Mouse (Mus musculus) layer of hippocampus, adult 8-10 months (tissue): ENCODE measurements around the gene Slc46a1. TPM values are rescaled to one million over a fixed set of nuclear protein-coding genes. Genes with fewer than 3 reads are reported as not detected.

Source experiments
- DNase-seq, 2 experiments: peaks; one replicate each; pipeline ENCODE4 v3.0.0; 2022; ENCODE audit warnings: low spot score in 2 of 2
- total RNA-seq, 4 experiments: library from RNA; stranded (reverse); gene quantifications; 2 replicates each; pipeline ENCODE4 v1.2.4; 2022

The Slc46a1 gene
- total RNA-seq, 4 experiments from 2014 or later: 8.1 to 16.1 (median 11.1) TPM

DNA sequence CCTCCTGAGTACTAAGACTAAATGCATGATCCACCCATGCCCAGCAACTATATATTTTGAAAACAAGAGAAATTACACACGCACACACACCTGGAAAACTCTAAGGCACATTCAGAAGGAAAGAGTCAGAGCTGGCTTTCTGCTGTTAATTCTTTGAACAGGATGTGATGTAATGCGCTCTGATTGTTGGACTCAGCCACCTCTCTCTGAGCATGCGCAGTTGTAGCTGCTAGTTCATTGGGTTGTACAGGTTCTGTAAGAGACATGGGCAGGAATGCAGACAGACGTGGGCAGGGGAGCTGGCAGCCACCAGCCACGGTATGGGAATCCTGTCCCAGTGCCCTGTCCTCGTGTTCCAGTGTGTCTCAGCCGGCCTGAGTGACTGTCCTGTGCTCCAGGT lies 11.2 kb upstream of the Slc46a1 start:
- no peak for DNase-seq

DNA sequence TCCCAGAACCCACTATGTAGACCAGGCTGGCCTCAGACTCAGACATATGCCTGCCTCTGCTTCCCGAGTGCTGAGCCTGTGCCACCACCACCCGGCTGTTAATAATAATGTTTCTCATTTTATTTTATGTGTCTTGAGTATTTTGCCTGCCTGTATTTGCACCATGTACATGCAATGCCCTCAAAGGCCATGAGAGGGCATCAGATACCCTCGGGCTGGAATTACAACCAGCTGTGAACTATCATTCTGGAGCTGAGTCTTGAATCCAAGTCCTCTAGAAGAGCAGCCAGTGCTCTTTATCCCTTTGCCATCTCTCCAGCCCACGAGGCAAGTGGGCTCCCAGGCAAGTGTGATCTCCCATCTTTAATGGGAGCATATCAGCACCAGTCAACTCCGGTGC lies 10.2 kb upstream of the Slc46a1 start:
- peak in 1 of 2 experiments; percentile 29 for DNase-seq

- no peak for DNase-seq
These were observed 6.8 kb upstream of the Slc46a1 start for GRCm38 (mm10) chr11:78458740-78459139.

GRCm38 (mm10) chr11:78461894-78462293 lies 3.6 kb upstream of the Slc46a1 start:
- no peak for DNase-seq

DNA sequence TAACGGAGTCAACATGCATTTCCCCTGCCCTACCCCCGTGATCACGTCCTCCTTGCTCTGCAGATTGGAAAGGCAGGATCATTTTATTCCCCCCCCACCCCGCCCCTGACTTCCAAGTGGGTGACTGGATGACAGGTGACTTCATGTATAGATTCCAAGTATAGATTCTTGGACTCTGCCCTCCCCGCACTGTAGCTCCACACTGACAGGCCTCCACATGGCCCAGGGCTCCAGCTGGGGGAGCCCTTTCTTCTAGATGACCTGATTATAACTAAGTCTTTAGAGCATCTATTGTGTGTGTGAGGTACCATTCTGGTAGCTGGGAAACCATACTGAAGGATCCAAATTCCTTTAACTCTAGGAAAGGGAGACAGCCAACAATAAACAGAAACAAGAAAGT lies 2.8 kb upstream of the Slc46a1 start:
- DNase-seq: no peak

DNA sequence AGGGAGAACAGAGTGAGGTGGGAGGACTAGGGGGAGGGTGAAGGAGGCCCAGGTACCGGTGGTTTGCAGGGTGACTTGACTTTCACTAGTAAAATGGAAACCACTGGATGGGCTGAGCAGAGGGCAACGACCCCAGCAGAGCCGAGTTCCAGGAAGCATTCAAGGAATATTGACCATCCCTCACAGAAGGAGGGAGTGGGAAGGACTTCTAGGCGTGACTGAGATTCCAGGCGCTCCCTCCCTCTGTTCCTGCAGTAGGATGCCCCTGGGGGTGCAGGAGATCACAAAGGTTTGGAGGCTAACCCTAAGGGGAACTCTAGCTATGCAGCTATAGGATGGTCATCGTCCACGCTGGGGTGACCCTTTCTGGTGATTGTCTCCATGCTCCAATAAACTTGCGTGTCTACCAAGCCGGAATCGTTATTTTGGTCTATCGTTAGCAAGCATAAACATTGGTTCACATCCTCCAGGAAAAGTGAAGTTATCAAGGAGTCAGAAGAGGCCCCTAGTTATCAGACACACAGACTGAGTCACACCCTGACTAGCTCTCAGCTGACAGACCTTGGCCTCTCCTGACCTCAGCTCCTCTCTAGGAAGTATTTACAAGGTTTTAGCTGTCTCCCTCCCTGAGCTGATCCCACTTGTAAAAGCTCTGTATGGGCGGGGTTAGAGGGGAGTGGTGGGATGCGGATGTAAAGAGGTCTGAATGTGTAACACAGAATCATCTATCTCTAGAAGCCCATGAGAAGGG lies 2.0 kb upstream of the Slc46a1 start:
- no peak for DNase-seq

DNA sequence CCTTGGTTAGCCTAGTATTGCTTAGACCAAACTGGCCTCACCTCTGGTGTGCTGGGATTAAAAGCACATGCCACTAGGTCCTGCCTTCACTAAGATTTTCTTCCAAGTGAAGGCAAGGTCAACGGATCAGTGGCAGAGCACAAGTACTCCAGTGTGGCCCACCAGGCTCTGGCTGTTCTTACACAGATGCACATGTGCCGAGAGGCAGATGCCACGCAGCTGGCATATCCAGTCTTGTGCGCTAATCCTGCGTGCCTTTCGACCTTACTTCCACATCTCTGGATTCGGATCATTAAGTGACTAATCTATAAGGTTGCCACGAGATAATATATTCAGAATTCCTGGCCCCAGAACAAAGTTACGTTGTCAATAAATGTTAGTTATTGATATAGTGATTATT lies 381 bp upstream of the Slc46a1 start:
- no peak for DNase-seq

DNA sequence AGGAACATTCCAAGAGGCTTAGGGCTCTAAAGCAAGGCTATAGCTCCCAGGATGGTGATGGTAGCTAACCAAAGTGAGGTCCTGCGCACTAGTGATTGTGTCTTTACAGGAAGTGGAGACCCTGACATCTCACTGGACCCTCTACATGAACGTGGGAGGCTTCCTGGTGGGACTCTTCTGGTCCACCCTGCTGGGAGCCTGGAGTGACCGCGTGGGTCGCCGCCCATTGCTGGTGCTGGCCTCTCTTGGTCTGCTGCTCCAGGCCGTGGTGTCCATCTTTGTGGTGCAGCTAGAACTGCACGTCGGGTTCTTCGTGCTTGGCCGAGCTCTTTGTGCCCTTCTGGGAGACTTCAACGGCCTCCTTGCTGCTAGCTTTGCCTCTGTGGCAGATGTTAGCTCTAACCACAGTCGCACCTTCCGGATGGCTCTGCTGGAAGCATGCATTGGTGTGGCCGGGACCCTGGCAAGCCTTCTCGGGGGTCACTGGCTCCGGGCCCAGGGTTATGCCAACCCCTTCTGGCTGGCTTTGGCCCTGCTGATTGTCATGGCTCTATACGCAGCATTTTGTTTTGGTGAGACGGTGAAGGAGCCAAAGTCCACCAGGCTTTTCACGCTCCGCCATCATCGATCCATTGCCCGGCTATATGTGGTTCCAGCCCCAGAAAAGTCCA lies 880 bp downstream of the Slc46a1 start:
- DNase-seq: no peak

GRCm38 (mm10) chr11:78467515-78467914 lies 2.0 kb downstream of the Slc46a1 start:
- DNase-seq: no peak

DNA sequence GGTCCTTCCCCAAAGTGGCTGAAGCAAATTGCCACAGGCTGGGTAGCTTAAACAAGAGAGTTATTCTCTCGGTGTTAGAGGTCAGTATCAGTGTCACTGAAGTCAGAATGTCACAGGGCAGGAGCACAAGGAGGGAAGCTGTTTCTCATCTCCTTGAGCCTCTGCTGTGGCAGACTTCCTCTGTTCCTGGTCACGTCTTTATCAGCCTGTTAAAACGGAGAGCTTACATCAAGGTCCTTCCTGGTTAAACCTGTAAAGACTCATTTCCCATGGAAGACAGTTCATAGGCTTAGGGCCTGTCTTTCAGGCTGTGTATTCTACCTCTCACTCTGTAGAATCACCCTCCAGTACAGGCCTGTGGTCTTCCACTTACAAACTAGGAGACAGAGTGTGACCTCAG lies 2.4 kb downstream of the Slc46a1 start:
- no peak for DNase-seq

- no peak for DNase-seq
These were observed 6.0 kb downstream of the Slc46a1 start for GRCm38 (mm10) chr11:78471326-78472103.

- DNase-seq: no peak
These were observed 9.8 kb downstream of the Slc46a1 start for GRCm38 (mm10) chr11:78475289-78475688.

DNA sequence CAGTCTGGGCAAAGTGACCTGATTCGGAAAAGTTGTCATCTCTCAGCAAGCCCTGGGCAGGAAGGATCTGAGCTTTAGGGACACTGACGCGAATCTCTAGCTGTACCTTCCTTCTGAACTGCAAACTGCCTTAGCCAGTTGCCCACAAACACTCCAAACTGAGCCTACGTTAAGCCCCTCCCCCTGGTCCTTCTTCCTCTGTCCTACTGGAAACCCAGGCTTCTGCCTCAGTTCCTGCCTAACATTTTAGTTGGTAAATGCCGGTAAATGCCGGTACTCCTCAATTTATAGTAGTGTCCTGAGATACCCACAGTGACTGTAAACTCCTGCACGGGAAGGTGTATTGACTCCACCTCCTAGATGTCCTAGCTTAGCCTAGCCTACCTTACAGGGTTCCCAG lies 18.1 kb downstream of the Slc46a1 start:
- DNase-seq: no peak

- DNase-seq: peak; percentile 63 to 82
These were observed 22.7 kb downstream of the Slc46a1 start for GRCm38 (mm10) chr11:78488168-78488567.

- peak in 1 of 2 experiments; percentile 41 for DNase-seq
These were observed 25.3 kb downstream of the Slc46a1 start for GRCm38 (mm10) chr11:78490781-78491241.

GRCm38 (mm10) chr11:78495904-78496303 lies 30.4 kb downstream of the Slc46a1 start:
- no peak for DNase-seq

DNA sequence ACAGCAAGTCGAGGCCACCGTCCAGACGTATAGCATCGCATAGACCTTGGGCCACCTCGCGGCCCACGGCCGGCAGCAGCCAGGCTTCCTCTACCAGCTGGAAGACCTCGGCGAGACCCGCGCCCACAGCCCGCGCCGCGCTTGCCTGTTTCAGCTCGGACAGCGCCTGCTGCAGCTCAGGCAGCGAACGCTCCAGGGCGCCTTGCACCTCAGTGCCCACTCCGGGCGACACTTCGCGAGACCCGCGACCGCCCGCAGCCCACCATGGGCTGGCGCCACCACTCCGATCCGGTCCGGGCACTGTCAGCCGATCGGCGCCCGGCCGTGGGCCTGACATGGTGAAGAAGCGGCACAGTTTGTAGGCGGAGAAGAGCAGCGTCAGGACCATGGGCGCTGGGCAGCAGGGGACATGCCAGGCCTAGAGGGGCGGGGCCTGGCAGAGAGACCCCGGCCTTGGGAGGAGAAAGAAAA lies 31.6 kb downstream of the Slc46a1 start:
- peak in 1 of 2 experiments; percentile 35 for DNase-seq

DNA sequence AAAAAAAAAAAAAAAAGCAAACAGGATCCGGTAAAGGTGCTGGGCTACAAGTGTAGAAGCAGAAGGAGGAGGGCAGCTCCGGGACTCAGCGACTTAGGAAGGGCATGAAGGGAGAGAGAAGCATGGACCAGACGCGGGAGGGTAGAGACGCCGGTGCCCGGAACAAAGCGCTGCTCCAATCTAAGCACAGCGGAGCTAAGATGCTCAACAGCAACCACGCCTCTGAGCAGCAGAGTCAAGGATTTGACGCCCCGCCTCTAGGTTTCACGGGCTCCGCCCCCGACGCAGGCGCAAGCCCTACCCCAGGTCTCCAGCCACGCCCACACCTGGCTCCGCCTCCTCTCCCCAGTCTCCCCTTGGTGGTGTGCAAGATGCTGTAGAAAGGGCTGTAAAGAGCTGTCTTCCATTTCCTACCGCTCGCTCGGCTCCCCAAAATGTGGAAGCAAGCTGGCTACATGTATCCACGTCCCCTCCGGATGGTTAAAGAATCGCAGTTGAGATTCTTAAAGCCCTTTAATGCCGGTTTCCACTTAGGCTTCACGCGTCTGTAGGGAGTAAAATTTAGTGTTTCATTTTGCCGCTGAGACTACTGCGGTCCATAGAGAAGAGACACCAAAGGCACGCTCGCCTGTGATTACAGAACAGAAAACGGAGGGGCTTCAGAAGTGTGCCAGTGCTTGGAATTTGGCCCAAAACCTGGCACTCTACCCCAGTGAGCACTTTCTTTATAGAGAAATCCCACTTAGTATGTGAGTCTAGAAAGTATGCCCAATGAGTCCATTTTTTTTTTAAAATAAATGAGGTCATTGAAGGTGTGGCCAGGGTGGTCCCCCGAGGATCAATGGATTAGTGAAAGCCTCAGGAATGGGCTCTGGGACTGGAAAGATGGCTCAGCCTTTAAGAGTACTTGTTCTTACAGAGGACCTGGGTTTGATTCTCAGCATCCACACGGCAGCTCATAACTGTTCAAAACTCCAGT lies 32.3 kb downstream of the Slc46a1 start, which contains the start of gene Sarm1:
Sarm1 (minus strand) TSS at position 211 of the 979 bp plus-strand sequence.
- DNase-seq: peak; percentile 93 to 94

DNA sequence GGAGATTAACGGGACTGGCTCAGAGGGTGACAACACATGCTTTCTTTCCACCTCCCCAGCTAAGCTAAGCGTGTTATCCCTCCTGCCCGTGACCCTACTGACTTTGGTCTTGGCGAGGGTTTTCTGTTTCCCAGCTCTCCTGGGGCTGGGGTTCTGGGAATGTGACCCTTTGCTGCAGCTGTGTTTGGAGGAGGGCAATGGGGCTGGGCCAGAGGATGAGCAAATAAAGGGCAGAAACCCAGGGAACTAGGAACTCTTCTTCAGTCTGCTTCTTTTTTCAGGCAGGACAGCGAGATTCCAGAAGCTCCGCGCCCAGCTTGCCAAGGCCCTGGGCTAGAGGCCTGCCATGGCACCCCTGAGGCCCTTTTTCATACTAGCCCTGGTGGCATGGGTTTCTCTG lies 33.5 kb downstream of the Slc46a1 start, which contains the start of gene Vtn:
Vtn (plus strand) TSS at position 88 of the 400 bp plus-strand sequence.
- DNase-seq: no peak

DNA sequence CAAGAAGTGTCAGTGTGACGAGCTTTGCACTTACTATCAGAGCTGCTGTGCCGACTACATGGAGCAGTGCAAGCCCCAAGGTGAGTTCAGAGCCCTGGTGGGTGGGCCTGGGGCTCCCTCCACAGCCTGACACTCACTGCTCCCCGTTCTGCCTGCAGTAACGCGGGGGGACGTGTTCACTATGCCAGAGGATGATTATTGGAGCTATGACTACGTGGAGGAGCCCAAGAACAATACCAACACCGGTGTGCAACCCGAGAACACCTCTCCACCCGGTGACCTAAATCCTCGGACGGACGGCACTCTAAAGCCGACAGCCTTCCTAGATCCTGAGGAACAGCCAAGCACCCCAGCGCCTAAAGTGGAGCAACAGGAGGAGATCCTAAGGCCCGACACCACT lies 34.0 kb downstream of the Slc46a1 start:
- no peak for DNase-seq
